Mouse (Mus musculus) kidney, postnatal 14 days (tissue): Measurements from ENCODE around the gene Igfbp3.

Experiments
- DNase-seq: peaks from one replicate; pipeline ENCODE4 v3.0.0; 2022; ENCODE audit warnings: mixed read lengths

The Igfbp3 gene

GRCm38 (mm10) chr11:7210343-7210742 lies 3.4 kb downstream of the Igfbp3 start:
- peak; percentile 83 for DNase-seq

- DNase-seq, result no peak
Measured at GRCm38 (mm10) chr11:7203846-7204245, 9.9 kb downstream of the Igfbp3 start.

GRCm38 (mm10) chr11:7202206-7202605 lies 11.5 kb downstream of the Igfbp3 start:
- no peak for DNase-seq

- DNase-seq, result no peak
Measured at GRCm38 (mm10) chr11:7200393-7200783, 13.3 kb downstream of the Igfbp3 start.

GRCm38 (mm10) chr11:7199736-7200392 lies 13.9 kb downstream of the Igfbp3 start:
- DNase-seq, result peak; percentile 70

GRCm38 (mm10) chr11:7198481-7199256 lies 15.1 kb downstream of the Igfbp3 start:
- no peak for DNase-seq

GRCm38 (mm10) chr11:7198006-7198405 lies 15.7 kb downstream of the Igfbp3 start:
- peak; percentile 28 for DNase-seq

- DNase-seq, result peak; percentile 86
Measured at GRCm38 (mm10) chr11:7197491-7197941, 16.2 kb downstream of the Igfbp3 start, which contains the start of gene Igfbp1. Igfbp1 (plus strand) TSS chr11:7197782.

- no peak for DNase-seq
Measured at GRCm38 (mm10) chr11:7195312-7195685, 18.4 kb downstream of the Igfbp3 start.

GRCm38 (mm10) chr11:7194432-7195311 lies 19.1 kb downstream of the Igfbp3 start:
- DNase-seq, result no peak

GRCm38 (mm10) chr11:7193134-7193533 lies 20.6 kb downstream of the Igfbp3 start:
- no peak for DNase-seq

GRCm38 (mm10) chr11:7192710-7193109 lies 21.0 kb downstream of the Igfbp3 start:
- no peak for DNase-seq

GRCm38 (mm10) chr11:7188469-7188868 lies 25.3 kb downstream of the Igfbp3 start, which contains the start of gene Gm11985:
Gm11985 (minus strand) TSS chr11:7188569.
- no peak for DNase-seq

- no peak for DNase-seq
Measured at GRCm38 (mm10) chr11:7187472-7187871, 26.3 kb downstream of the Igfbp3 start.

GRCm38 (mm10) chr11:7184420-7184819 lies 29.3 kb downstream of the Igfbp3 start:
- DNase-seq, result no peak

- no peak for DNase-seq
Measured at GRCm38 (mm10) chr11:7182409-7183042, 31.2 kb downstream of the Igfbp3 start.

- DNase-seq, result no peak
Measured at GRCm38 (mm10) chr11:7179276-7179675, 34.4 kb downstream of the Igfbp3 start.

GRCm38 (mm10) chr11:7178724-7179123 lies 35.0 kb downstream of the Igfbp3 start:
- no peak for DNase-seq

- DNase-seq, result peak; percentile 35
Measured at GRCm38 (mm10) chr11:7173664-7174063, 40.1 kb downstream of the Igfbp3 start.

- DNase-seq, result no peak
Measured at GRCm38 (mm10) chr11:7169645-7170044, 44.1 kb downstream of the Igfbp3 start.

- no peak for DNase-seq
Measured at GRCm38 (mm10) chr11:7164416-7164815, 49.3 kb downstream of the Igfbp3 start.

- DNase-seq, result peak; percentile 51
Measured at GRCm38 (mm10) chr11:7161502-7162174, 52.1 kb downstream of the Igfbp3 start.
